Mouse (Mus musculus) ES-Bruce4 (cell line): Measurements from ENCODE around the gene Adgrg1. TPM values are rescaled to one million over a fixed set of nuclear protein-coding genes. Genes with fewer than 3 reads are reported as not detected.
A peak's percentile ranks its signal among the peaks of the same experiment; 100 is the strongest.

Experiments used
- H3K27ac ChIP-seq: 2 replicates; pipeline ENCODE4 v1.5.1; 2012; ENCODE audit warnings: low read length, inconsistent platforms; ENCODE audit not compliant: insufficient read depth
- H3K27me3 ChIP-seq: 2 replicates; pipeline ENCODE4 v1.6.1; 2012; ENCODE audit warnings: mild to moderate bottlenecking, low read length, inconsistent platforms; ENCODE audit not compliant: control insufficient read depth, poor library complexity, insufficient read depth, severe bottlenecking
- H3K36me3 ChIP-seq: 2 replicates; pipeline ENCODE4 v1.6.1; 2012; ENCODE audit warnings: inconsistent platforms, mild to moderate bottlenecking, low read length, moderate library complexity; ENCODE audit not compliant: control insufficient read depth, poor library complexity, insufficient read depth, severe bottlenecking
- H3K4me1 ChIP-seq: one replicate; pipeline ENCODE4 v1.8.1; 2011; ENCODE audit warnings: low read length; ENCODE audit not compliant: control insufficient read depth, insufficient read depth
- H3K4me3 ChIP-seq: 2 replicates; pipeline ENCODE4 v1.5.1; 2011; ENCODE audit warnings: low read depth, mild to moderate bottlenecking, low read length
- H3K9ac ChIP-seq: 2 replicates; pipeline ENCODE4 v1.6.1; 2012; ENCODE audit warnings: low read depth, mild to moderate bottlenecking, inconsistent platforms; ENCODE audit not compliant: poor library complexity, severe bottlenecking
- H3K9me3 ChIP-seq: replicated peaks from 2 replicates; pipeline ENCODE4 v1.6.1; 2012; ENCODE audit warnings: mild to moderate bottlenecking, low read length, inconsistent platforms; ENCODE audit not compliant: control insufficient read depth, poor library complexity, insufficient read depth, severe bottlenecking
- CTCF ChIP-seq: IDR thresholded peaks from one replicate; pipeline ENCODE4 v1.8.1; 2011; ENCODE audit warnings: low read depth, low read length
- EP300 ChIP-seq: IDR thresholded peaks from 2 replicates; pipeline ENCODE4 v1.6.1; 2011; ENCODE audit warnings: low read depth, low read length; ENCODE audit not compliant: insufficient read depth
- POLR2A ChIP-seq: IDR thresholded peaks from one replicate; pipeline ENCODE4 v1.8.1; 2011; ENCODE audit warnings: low read length; ENCODE audit not compliant: insufficient read depth
- polyA plus RNA-seq: library from polyadenylated mRNA; stranded (reverse); fragments of >200 nt; gene quantifications from 2 replicates; pipeline ENCODE4 v1.2.4, GENCODE M21; 2011; ENCODE audit warnings: low read depth; ENCODE audit not compliant: missing spikeins, insufficient read depth, insufficient read length

The Adgrg1 gene
- polyA plus RNA-seq, 1 experiment: 13.8 TPM

- no peaks in the 10 kb centered on the region for H3K9me3 ChIP-seq
- TF ChIP-seq EP300: no peak
- no peak for TF ChIP-seq CTCF
- TF ChIP-seq POLR2A: no peak
- H3K27ac ChIP-seq: no peak overlapping the region
- no peaks in the 10 kb centered on the region for H3K36me3 ChIP-seq
- H3K27me3 ChIP-seq: no peaks in the 10 kb centered on the region
- no peak overlapping the region for H3K9ac ChIP-seq
- no peaks in the 10 kb centered on the region for H3K4me1 ChIP-seq
- H3K4me3 ChIP-seq: no peak overlapping the region
Observed at GRCm38 (mm10) chr8:94967071-94967470, 7.5 kb upstream of the Adgrg1 start.

- no peak for TF ChIP-seq POLR2A
- no peak for TF ChIP-seq EP300
- TF ChIP-seq CTCF: no peak
- Histone ChIP-seq H3K4me3 (no peak overlapping the region), H3K9ac (no peak overlapping the region), H3K36me3 (no peaks in the 10 kb centered on the region), H3K27ac (no peak overlapping the region), H3K27me3 (no peaks in the 10 kb centered on the region), H3K4me1 (no peaks in the 10 kb centered on the region), H3K9me3 (no peaks in the 10 kb centered on the region)
Observed at GRCm38 (mm10) chr8:94967554-94967953, 7.0 kb upstream of the Adgrg1 start.

- no peaks in the 10 kb centered on the region for H3K36me3 ChIP-seq
- TF ChIP-seq CTCF (no peak), EP300 (no peak), POLR2A (no peak)
- H3K4me1 ChIP-seq: peaks cover 8% of the 10 kb centered on the region
- H3K9ac ChIP-seq: no peak overlapping the region
- H3K9me3 ChIP-seq: no peaks in the 10 kb centered on the region
- H3K27ac ChIP-seq: no peak overlapping the region
- H3K4me3 ChIP-seq: no peak overlapping the region
- no peaks in the 10 kb centered on the region for H3K27me3 ChIP-seq
Observed at GRCm38 (mm10) chr8:94973270-94973669, 1.3 kb upstream of the Adgrg1 start.

- Histone ChIP-seq H3K4me3 (no peak overlapping the region), H3K36me3 (no peaks in the 10 kb centered on the region), H3K9ac (no peak overlapping the region), H3K4me1 (peaks cover 8% of the 10 kb centered on the region), H3K27me3 (no peaks in the 10 kb centered on the region), H3K27ac (no peak overlapping the region), H3K9me3 (no peaks in the 10 kb centered on the region)
- TF ChIP-seq EP300: no peak
- no peak for TF ChIP-seq POLR2A
- TF ChIP-seq CTCF: no peak
Observed at GRCm38 (mm10) chr8:94973786-94974185, 765 bp upstream of the Adgrg1 start.

- Histone ChIP-seq H3K36me3 (no peaks in the 10 kb centered on the region), H3K4me1 (peaks cover 8% of the 10 kb centered on the region), H3K27ac (no peak overlapping the region), H3K9me3 (no peaks in the 10 kb centered on the region), H3K4me3 (peak overlapping the region; percentile 60), H3K27me3 (no peaks in the 10 kb centered on the region), H3K9ac (peak overlapping the region; percentile 2; the same call in 1 of the 2 replicates)
- TF ChIP-seq POLR2A: no peak
- 0 out of 2 replicates have a peak, but pooled peaks have one; percentile 6 for TF ChIP-seq EP300
Observed at GRCm38 (mm10) chr8:94976651-94977417, 2.3 kb downstream of the Adgrg1 start.

- Histone ChIP-seq H3K9ac (no peak overlapping the region), H3K27me3 (no peaks in the 10 kb centered on the region), H3K27ac (no peak overlapping the region), H3K9me3 (no peaks in the 10 kb centered on the region; the same call in 1 of the 2 replicates), H3K4me1 (peaks cover 8% of the 10 kb centered on the region), H3K4me3 (no peak overlapping the region), H3K36me3 (no peaks in the 10 kb centered on the region)
- TF ChIP-seq CTCF (no peak), EP300 (no peak), POLR2A (no peak)
Observed at GRCm38 (mm10) chr8:94978131-94978530, 3.6 kb downstream of the Adgrg1 start.
